18 mouse cellular contexts compared by ENCODE assay signal in the genomic region with DNA sequence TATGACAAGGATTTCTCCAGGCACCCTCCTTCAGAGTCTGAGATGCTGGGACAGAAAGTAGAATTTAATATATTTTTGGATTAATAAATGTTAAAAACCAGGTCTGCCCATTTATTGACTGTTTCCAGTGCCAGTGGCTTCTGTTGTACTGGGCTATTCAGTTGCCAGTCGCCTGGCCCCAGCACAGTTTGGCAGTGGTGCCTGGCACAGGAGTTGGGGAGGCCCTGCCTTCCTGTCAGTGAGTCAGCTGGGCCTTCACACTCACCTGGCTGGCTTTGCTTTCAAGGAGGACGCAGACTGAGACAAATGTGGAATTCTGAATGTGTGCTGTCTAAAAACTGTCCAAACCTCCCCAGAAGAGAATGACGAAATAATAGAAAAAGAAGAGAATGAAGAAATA. TPM values are rescaled to one million over a fixed set of nuclear protein-coding genes. Genes with fewer than 3 reads are reported as not detected.
DNase-seq lines count a peak whose midpoint lies in the region; ATAC-seq and TF ChIP-seq lines count a peak whose summit lies in the region.
"Had no signal": no experiment of that assay in that cellular context is flagged by ENCODE, and none has a peak within 500 bp of the region (broad histone marks: within the 10 kb centered on the region; RNA-seq: fewer than 3 reads in every experiment).

No protein-coding gene starts in this region.

- DNase-seq in cerebellum, adult 11 months: no peak
- DNase-seq in cerebellum, postnatal 14 days: peak; percentile 41 to 48
- DNase-seq in cerebellum, adult 9-10 months: no peak
- DNase-seq in liver, adult 2 months (ENCODE audit: extremely low read depth, low read depth, low spot score): peak; percentile 92
- no peak for DNase-seq in liver, embryonic 11.5 days (ENCODE audit: low spot score)
- DNase-seq in natural killer cell, adult 2 months (ENCODE audit: low spot score in 2 of 2): no peak
- DNase-seq: adrenal gland, postnatal 14 days; gastrocnemius, postnatal 25 days; kidney, adult 11 months; kidney, adult 9 months had no signal

- H3K36me3 ChIP-seq in liver, adult 2 months (ENCODE audit: control insufficient read depth, insufficient read depth, low read length): peaks cover 2% of the 10 kb centered on the region; the same call in 1 of the 2 replicates
- peaks cover 4% of the 10 kb centered on the region; the same call in 1 of the 2 replicates for H3K36me3 ChIP-seq in liver, embryonic 11.5 days (ENCODE audit: control insufficient read depth, insufficient read depth, low read length)

- WGBS in liver, adult 2 months: 21% methylated on average over 3 of the region's 3 CpGs
- 82% methylated on average over 3 of the region's 3 CpGs for WGBS in liver, embryonic 11.5 days

- no peaks in the 10 kb centered on the region for H3K79me2 ChIP-seq in liver, adult 2 months (ENCODE audit: control insufficient read depth, insufficient read depth, low read length)

- TF ChIP-seq POLR2A in liver, adult 2 months (IDR thresholded peaks at IDR 0.05; ENCODE audit: extremely low read depth, insufficient read depth, low read length): no peak

- H3K9ac ChIP-seq in liver, adult 2 months (ENCODE audit: low read depth, low read length): no peak overlapping the region
- no peak overlapping the region for H3K9ac ChIP-seq in liver, embryonic 11.5 days (ENCODE audit: low read depth, low read length)
- H3K9ac ChIP-seq: forebrain, embryonic 12.5 days; hindbrain, embryonic 13.5 days had no signal

- no peak overlapping the region for H3K4me2 ChIP-seq in liver, embryonic 11.5 days
- H3K4me2 ChIP-seq: embryonic facial prominence, embryonic 13.5 days; forebrain, embryonic 12.5 days; hindbrain, embryonic 13.5 days had no signal

- H3K4me3 ChIP-seq in liver, adult 2 months (ENCODE audit: insufficient read depth, low read depth, low read length): no peak overlapping the region
- H3K4me3 ChIP-seq in liver, embryonic 11.5 days (ENCODE audit: low read depth, low read length): no peak overlapping the region
- H3K4me3 ChIP-seq: embryonic facial prominence, embryonic 13.5 days; forebrain, embryonic 12.5 days; heart, embryonic 10.5 days; hindbrain, embryonic 13.5 days had no signal

- no peak for TF ChIP-seq CTCF in liver, adult 2 months (IDR thresholded peaks at IDR 0.05; ENCODE audit: low read depth, low read length)

- no peaks in the 10 kb centered on the region for H3K9me3 ChIP-seq in liver, embryonic 11.5 days (ENCODE audit: control insufficient read depth, low read length)
- H3K9me3 ChIP-seq: embryonic facial prominence, embryonic 13.5 days; forebrain, embryonic 12.5 days; heart, embryonic 10.5 days; hindbrain, embryonic 13.5 days had no signal

- 0 out of 2 replicates have a peak, but pooled peaks have one; percentile 22 for ATAC-seq in cerebellum, adult (ENCODE audit: insufficient number of reproducible peaks, low FRiP score, low TSS enrichment)
- no peak for ATAC-seq in liver, embryonic 11.5 days (replicated peaks; ENCODE audit: low FRiP score)
- ATAC-seq: CD4-positive, CD25-positive, alpha-beta regulatory T cell, adult 4 months; forebrain, embryonic 16.5 days had no signal

- H3K27ac ChIP-seq in liver, adult 2 months (replicated peaks; ENCODE audit: insufficient read depth, low read depth, low read length): peak overlapping the region; percentile 70
- H3K27ac ChIP-seq in liver, embryonic 11.5 days (ENCODE audit: low read depth, low read length): no peak overlapping the region
- H3K27ac ChIP-seq: embryonic facial prominence, embryonic 13.5 days; forebrain, embryonic 12.5 days; heart, embryonic 10.5 days; hindbrain, embryonic 13.5 days; hindbrain, postnatal 0 days had no signal

- no peaks in the 10 kb centered on the region for H3K27me3 ChIP-seq in liver, adult 2 months (ENCODE audit: control insufficient read depth, insufficient read depth, low read length)
- H3K27me3 ChIP-seq in liver, embryonic 11.5 days (replicated peaks; ENCODE audit: control insufficient read depth, insufficient read depth, low read length): no peaks in the 10 kb centered on the region
- H3K27me3 ChIP-seq: embryonic facial prominence, embryonic 13.5 days; forebrain, embryonic 12.5 days; hindbrain, embryonic 13.5 days had no signal

- peaks cover 24% of the 10 kb centered on the region for H3K4me1 ChIP-seq in liver, adult 2 months (ENCODE audit: control insufficient read depth, insufficient read depth, low read length)
- H3K4me1 ChIP-seq in liver, embryonic 11.5 days (replicated peaks; ENCODE audit: control insufficient read depth, insufficient read depth, low read length): no peaks in the 10 kb centered on the region
- H3K4me1 ChIP-seq: embryonic facial prominence, embryonic 13.5 days; forebrain, embryonic 12.5 days; hindbrain, embryonic 13.5 days had no signal

RNA-seq across cellular contexts. Expression of gene Irf5, which starts 10.8 kb away (rescaled TPM):
- 10.0 and 12.4 TPM in 2 replicates for total RNA-seq in liver, adult 2 months (2014; rRNA removed)
- polyA plus RNA-seq in liver, adult 2 months (2012; rRNA removed): 30.6 and 48.3 TPM in 2 replicates
- 8.2 and 9.4 TPM in 2 replicates for polyA plus RNA-seq in liver, embryonic 11.5 days (2014; fragmentation: Nextera tagmentation; extraction: Ambion mirVana)

RNA-seq across cellular contexts. Expression of gene Kcp, which starts 29.5 kb away (rescaled TPM):
- total RNA-seq in liver, adult 2 months (2014; rRNA removed): 1.7 and 1.8 TPM in 2 replicates
- 5.6 and 10.2 TPM in 2 replicates for polyA plus RNA-seq in liver, adult 2 months (2012; rRNA removed)
- polyA plus RNA-seq in liver, embryonic 11.5 days (2014; fragmentation: Nextera tagmentation; extraction: Ambion mirVana): 9.2 and 9.5 TPM in 2 replicates

Comparison
In these comparisons a context has a peak if more than half of its experiments do, and no peak if none do; other contexts are left out.
1. DNase-seq: peak in cerebellum, postnatal 14 days (2 of 2) and liver, adult 2 months (single experiment); none in cerebellum, adult 11 months (single experiment), cerebellum, adult 9-10 months (single experiment), liver, embryonic 11.5 days (single experiment) and natural killer cell, adult 2 months (0 of 2).